Comparison of ENCODE assay signal across 13 mouse cellular contexts in the genomic region with DNA sequence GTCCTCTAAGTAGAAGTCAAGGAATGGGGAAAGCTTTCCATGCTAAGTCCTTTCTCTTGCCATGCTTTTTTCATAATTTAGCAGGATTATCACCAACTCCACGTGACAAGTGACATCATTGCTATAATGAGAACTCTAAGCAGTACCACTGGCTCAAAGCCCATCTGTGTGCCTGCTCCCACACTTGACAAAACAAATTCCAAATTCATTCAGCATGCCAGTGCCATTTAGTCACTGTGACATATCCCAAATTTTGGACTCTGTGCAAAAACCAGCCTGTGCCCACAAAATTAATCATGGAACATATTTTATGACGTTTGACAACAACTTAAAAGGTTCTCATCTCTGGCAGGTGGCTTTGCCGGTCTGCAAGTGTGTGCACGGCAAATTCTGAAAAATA. TPM values are rescaled to one million over a fixed set of nuclear protein-coding genes. Genes with fewer than 3 reads are reported as not detected.
A peak's percentile ranks its signal among the peaks of the same experiment; 100 is the strongest.
DNase-seq lines count a peak whose midpoint lies in the region; ATAC-seq lines count a peak whose summit lies in the region.
"Had no signal": no experiment of that assay in that cellular context is flagged by ENCODE, and none has a peak within 500 bp of the region (broad histone marks: within the 10 kb centered on the region; RNA-seq: fewer than 3 reads in every experiment).

No protein-coding gene starts in this region.

- H3K4me1 ChIP-seq in forebrain, embryonic 15.5 days = 0 out of 2 replicates have a peak, but pooled peaks cover 7% of the 10 kb centered on the region
- no peaks in the 10 kb centered on the region for H3K4me1 ChIP-seq in forebrain, embryonic 12.5 days
- H3K4me1 ChIP-seq: liver, embryonic 13.5 days had no signal

- 0 out of 2 replicates have a peak overlapping the region, but pooled peaks have one; percentile 27 for H3K27ac ChIP-seq in forebrain, embryonic 15.5 days (replicated peaks)
- H3K27ac ChIP-seq in forebrain, embryonic 12.5 days = no peak overlapping the region
- H3K27ac ChIP-seq: liver, embryonic 13.5 days had no signal

- H3K9me3 ChIP-seq in forebrain, embryonic 15.5 days = no peaks in the 10 kb centered on the region
- H3K9me3 ChIP-seq in forebrain, embryonic 12.5 days = no peaks in the 10 kb centered on the region
- H3K9me3 ChIP-seq: liver, embryonic 13.5 days had no signal

- H3K4me3 ChIP-seq in forebrain, embryonic 15.5 days = no peak overlapping the region
- H3K4me3 ChIP-seq in forebrain, embryonic 12.5 days (replicated peaks) = no peak overlapping the region
- H3K4me3 ChIP-seq: gastrocnemius, adult 2 months; liver, embryonic 13.5 days had no signal

- ATAC-seq in forebrain, embryonic 15.5 days (replicated peaks) = peak; percentile 86
- no peak for ATAC-seq in forebrain, embryonic 12.5 days (ENCODE audit: low FRiP score)
- ATAC-seq: CD4-positive, CD25-positive, alpha-beta regulatory T cell, adult 4 months; intestine, embryonic 16.5 days had no signal

- no peaks in the 10 kb centered on the region for H3K27me3 ChIP-seq in forebrain, embryonic 15.5 days
- H3K27me3 ChIP-seq in forebrain, embryonic 12.5 days = no peaks in the 10 kb centered on the region
- H3K27me3 ChIP-seq: liver, embryonic 13.5 days had no signal

- H3K4me2 ChIP-seq in forebrain, embryonic 15.5 days (replicated peaks) = no peak overlapping the region
- H3K4me2 ChIP-seq in forebrain, embryonic 12.5 days = no peak overlapping the region
- H3K4me2 ChIP-seq: liver, embryonic 13.5 days had no signal

- H3K36me3 ChIP-seq in forebrain, embryonic 15.5 days = no peaks in the 10 kb centered on the region
- no peaks in the 10 kb centered on the region for H3K36me3 ChIP-seq in forebrain, embryonic 12.5 days (replicated peaks)
- H3K36me3 ChIP-seq: liver, embryonic 13.5 days had no signal

- intact Hi-C loops in left cerebral cortex, postnatal 25 days (cut with DNase I) = no loop called here
- intact Hi-C loops in left cerebral cortex, postnatal 10 days (cut with DNase I) = no loop called here

- no peak overlapping the region for H3K9ac ChIP-seq in forebrain, embryonic 15.5 days (replicated peaks)
- H3K9ac ChIP-seq in forebrain, embryonic 12.5 days = no peak overlapping the region
- H3K9ac ChIP-seq: liver, embryonic 13.5 days had no signal

- DNase-seq in left cerebral cortex, postnatal 25 days (ENCODE audit: low spot score in 2 of 2) = peak; percentile 20 to 83
- no peak for DNase-seq in left cerebral cortex, postnatal 10 days (ENCODE audit: extremely low spot score in 1 of 2, low spot score in 2 of 2)
- peak; percentile 74 to 82 for DNase-seq in cerebellum, postnatal 10 days
- DNase-seq in ovary, postnatal 10 days (ENCODE audit: low spot score) = no peak
- no peak for DNase-seq in lung, postnatal 14 days
- DNase-seq in embryo, embryonic 11 days = no peak
- DNase-seq: liver, embryonic 13.5 days; lung, postnatal 4 days had no signal

- 56% methylated on average over 4 of the region's 4 CpGs for WGBS in forebrain, embryonic 15.5 days
- 79% methylated on average over 4 of the region's 4 CpGs for WGBS in forebrain, embryonic 12.5 days

RNA-seq across cellular contexts. Expression of a gene that starts 6.5 kb away (rescaled TPM):
- polyA plus RNA-seq in forebrain, embryonic 15.5 days (2015; fragmentation: Nextera tagmentation; extraction: Ambion mirVana) = 169 and 184 TPM in 2 replicates
- polyA plus RNA-seq in forebrain, embryonic 12.5 days (2016; fragmentation: Nextera tagmentation; extraction: Ambion mirVana) = 152 and 163 TPM in 2 replicates
- 10 to 100 TPM; 74.6 to 75.6 TPM for total RNA-seq in left cerebral cortex, postnatal 25 days (2021)
- total RNA-seq in left cerebral cortex, postnatal 10 days (2021) = 100 to 1,000 TPM; 124 to 133 TPM

RNA-seq across cellular contexts. Expression of a gene that starts 33.3 kb away (rescaled TPM):
- 2.8 and 3.0 TPM in 2 replicates for polyA plus RNA-seq in forebrain, embryonic 15.5 days (2015; fragmentation: Nextera tagmentation; extraction: Ambion mirVana)
- 7.8 and 8.7 TPM in 2 replicates for polyA plus RNA-seq in forebrain, embryonic 12.5 days (2016; fragmentation: Nextera tagmentation; extraction: Ambion mirVana)
- total RNA-seq in left cerebral cortex, postnatal 25 days (2021) = 10 to 100 TPM; 24.3 to 27.4 TPM
- 10 to 100 TPM; 19.6 to 21.2 TPM for total RNA-seq in left cerebral cortex, postnatal 10 days (2021)

Comparison
In these comparisons a context has a peak if more than half of its experiments do, and no peak if none do; other contexts are left out.
1. DNase-seq: peak in left cerebral cortex, postnatal 25 days (2 of 2) and cerebellum, postnatal 10 days (2 of 2); none in left cerebral cortex, postnatal 10 days (0 of 2), ovary, postnatal 10 days (single experiment), lung, postnatal 14 days (single experiment) and embryo, embryonic 11 days (single experiment).